Mouse (Mus musculus): Measurements from ENCODE around the gene Ap2b1. TPM values are rescaled to one million over a fixed set of nuclear protein-coding genes. Genes with fewer than 3 reads are reported as not detected.

Ap2b1 gene
- total RNA-seq, 4 experiments from 2014 or later, result 28.5 to 34.9 (median 32.6) TPM

DNA sequence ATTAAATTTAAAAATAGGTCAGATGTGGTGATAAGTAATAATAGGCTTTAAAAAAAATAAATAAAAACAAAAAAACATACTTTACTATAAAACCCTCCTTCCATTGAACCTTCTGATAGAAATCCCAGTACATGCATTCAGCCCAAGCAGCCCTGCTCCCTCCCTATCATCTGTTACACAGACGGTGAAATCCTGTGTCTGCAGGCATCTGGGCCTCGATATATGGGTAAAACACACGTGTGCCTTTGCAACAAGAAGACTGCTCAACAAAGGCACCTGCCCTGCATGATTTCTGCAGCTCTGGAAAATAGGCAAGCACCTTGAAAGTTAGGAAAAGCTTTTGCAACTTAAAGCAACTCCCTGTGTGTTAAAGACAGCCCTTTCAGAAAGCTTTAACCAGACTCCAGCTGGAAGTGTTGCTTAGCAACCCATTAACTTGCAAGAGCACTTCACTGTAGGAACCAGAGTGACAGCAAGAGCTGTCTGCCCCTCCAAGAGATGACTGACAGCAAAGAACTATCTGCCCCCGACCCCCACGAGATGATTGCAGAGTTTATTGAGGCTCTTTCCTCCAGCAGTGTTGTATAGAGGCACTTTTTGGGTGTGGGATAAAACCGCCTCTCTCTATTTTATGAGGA, 96.1 kb downstream of the Ap2b1 start:
- no peak for DNase-seq (ENCODE audit: low spot score in 2 of 2)

DNA sequence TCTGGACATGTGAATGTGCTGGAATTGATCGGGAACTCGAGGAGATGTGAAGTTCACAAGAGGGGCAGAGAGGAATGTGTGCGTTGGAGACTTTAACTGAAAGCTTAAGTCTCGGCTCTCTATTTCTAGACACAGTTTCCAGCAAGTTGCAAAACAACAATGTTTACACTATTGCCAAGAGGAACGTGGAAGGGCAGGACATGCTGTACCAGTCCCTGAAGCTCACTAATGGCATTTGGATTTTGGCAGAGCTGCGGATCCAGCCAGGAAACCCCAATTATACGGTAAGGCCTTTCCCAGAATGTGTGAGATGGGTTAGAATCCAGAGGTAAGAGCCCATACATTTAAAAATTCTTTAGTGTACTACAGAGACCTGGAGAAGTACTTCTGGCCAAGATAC, 98.8 kb downstream of the Ap2b1 start:
- DNase-seq (ENCODE audit: low spot score in 2 of 2), result no peak

DNA sequence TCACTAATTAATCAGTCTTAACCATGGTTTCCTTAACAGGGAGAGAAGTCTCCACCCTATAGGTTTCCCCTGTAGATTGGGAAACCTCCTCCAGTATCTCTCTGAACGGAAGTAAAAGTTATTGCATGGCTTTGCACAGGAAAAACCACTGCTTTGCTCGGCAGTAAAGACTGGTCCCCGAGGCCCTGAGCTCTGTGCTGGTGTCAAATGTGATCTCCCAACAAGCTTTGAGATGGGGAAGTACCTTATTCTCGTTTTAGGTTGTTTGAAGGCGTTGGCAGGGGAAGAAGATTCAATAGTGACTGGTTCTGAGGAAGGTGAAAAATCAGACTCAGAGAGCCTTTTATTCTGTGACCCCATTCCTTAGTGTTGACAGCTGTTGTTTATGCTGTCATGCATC, 99.9 kb downstream of the Ap2b1 start:
- DNase-seq (ENCODE audit: low spot score in 2 of 2), result no peak

GRCm38 (mm10) chr11:83403787-83404186, 105.0 kb downstream of the Ap2b1 start:
- DNase-seq (ENCODE audit: low spot score in 2 of 2), result no peak

GRCm38 (mm10) chr11:83406391-83406790, 107.6 kb downstream of the Ap2b1 start:
- no peak for DNase-seq (ENCODE audit: low spot score in 2 of 2)

GRCm38 (mm10) chr11:83408242-83408641, 109.4 kb downstream of the Ap2b1 start:
- DNase-seq (ENCODE audit: low spot score in 2 of 2), result no peak

- no peak for DNase-seq (ENCODE audit: low spot score in 2 of 2)
Measured at GRCm38 (mm10) chr11:83409087-83409754, 110.4 kb downstream of the Ap2b1 start, which contains the start of gene Rasl10b. Gene Rasl10b, plus strand, starts transcription at chr11:83409137.

GRCm38 (mm10) chr11:83409792-83410291, 111.0 kb downstream of the Ap2b1 start:
- DNase-seq (ENCODE audit: low spot score in 2 of 2), result no peak

DNA sequence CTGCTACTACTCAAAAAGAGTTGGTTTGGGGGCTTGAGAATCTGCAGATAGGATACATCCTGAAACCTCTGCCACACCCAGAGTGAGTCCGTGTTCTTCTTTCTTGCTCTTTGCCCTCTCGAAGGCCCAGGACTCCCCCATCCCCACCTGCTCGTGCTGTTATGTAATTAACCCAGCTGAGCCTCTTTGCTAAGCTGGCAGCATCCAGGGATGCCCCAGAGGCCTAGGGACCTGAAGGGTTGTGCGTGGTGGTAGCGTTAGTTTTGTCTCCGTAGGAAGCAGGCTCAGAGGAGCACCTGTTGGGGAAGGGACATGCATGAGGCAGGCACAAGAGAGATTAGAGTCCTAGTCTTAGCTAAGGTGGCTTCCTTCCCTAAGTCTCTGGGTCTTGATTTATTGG, 111.7 kb downstream of the Ap2b1 start:
- no peak for DNase-seq (ENCODE audit: low spot score in 2 of 2)

DNA sequence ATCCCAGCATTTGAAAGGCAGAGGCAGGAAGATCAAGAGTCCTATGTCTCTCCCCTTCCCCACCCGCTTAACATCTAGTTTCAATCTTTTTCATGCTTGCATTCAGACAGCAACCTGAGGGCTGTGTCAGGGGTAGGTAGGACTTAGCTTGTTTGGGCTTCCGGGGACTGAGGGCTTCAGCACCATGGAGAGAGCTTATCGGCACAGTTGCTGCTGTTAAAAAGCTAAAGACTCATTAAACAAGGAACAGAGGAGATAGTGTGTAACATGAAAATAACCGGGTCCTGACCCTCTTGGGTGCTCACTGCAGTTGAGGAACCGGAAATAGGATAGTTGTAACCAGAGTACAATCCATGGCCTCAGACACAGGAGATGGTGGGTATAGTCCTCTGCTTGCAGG, 118.3 kb downstream of the Ap2b1 start:
- no peak for DNase-seq (ENCODE audit: low spot score in 2 of 2)

DNA sequence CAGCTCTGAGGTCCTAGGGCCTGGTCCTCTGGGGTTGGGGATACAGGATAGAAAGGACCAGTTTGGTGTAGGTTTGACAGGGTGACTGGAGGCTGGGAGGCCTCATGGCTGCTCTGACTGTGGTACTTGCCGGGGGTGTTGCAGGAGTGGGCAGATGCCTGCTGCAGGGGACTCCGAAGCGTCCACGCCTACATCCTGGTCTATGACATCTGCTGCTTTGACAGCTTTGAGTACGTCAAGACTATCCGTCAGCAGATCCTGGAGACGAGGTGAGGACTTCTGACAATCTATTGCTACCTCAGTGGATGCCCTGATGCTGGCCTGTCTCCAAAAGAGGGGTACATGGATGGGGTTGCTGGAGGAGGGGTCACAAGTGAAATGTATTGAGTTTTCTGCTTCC, 118.9 kb downstream of the Ap2b1 start:
- no peak for DNase-seq (ENCODE audit: low spot score in 2 of 2)

- no peak for DNase-seq (ENCODE audit: low spot score in 2 of 2)
Measured at GRCm38 (mm10) chr11:83418566-83418965, 119.7 kb downstream of the Ap2b1 start.

GRCm38 (mm10) chr11:83420338-83420737, 121.5 kb downstream of the Ap2b1 start:
- no peak for DNase-seq (ENCODE audit: low spot score in 2 of 2)

- no peak for DNase-seq (ENCODE audit: low spot score in 2 of 2)
Measured at GRCm38 (mm10) chr11:83421305-83421704, 122.5 kb downstream of the Ap2b1 start.

- peak; percentile 35 to 39 for DNase-seq (ENCODE audit: low spot score in 2 of 2)
Measured at GRCm38 (mm10) chr11:83424681-83425080, 125.9 kb downstream of the Ap2b1 start.

DNA sequence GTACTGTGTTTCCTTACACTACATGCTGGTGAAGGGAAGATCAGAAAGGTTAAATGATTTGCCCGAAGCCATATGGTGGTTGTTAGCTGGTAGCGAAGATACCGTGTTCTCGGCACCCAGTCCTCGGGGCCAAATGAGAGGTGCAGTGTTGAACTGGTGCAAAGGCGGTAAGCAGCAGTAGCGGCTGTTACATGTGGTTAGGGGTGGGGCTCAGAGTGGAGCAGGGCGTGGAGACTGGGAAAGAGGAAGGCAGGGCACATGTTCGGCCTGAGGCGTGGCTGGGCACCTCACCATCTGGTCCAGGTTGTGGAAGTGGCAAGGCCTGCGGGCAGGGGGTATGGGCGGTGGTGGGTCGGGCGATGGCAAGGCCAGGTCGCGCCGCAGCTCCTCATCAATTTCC, 128.1 kb downstream of the Ap2b1 start:
- no peak for DNase-seq (ENCODE audit: low spot score in 2 of 2)

DNA sequence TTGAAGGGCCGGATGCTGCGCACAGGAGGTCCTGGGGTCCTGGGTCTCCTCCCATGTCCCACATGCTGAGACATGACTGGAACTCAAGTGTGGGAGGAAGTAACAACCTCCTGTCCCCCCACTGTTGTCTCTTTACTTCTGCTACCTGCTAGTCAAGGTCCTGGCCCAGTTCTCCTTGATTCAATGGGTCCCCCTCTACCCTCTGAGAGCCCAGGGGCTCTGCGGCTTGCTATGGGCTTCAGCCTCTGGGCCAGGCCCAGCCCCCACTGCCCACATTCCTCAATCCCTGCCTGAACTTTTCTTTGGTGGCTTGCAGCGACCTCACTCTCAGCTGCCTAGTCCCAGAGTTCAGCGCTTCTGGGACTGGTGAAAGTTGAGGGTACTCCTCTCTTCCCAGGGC, 130.5 kb downstream of the Ap2b1 start, which contains the start of gene Gas2l2:
Gene Gas2l2, minus strand, starts transcription at position 101 of the 400 bp plus-strand sequence.
- no peak for DNase-seq (ENCODE audit: low spot score in 2 of 2)

- no peak for DNase-seq (ENCODE audit: low spot score in 2 of 2)
Measured at GRCm38 (mm10) chr11:83432533-83432932, 133.7 kb downstream of the Ap2b1 start.

GRCm38 (mm10) chr11:83437377-83437776, 138.6 kb downstream of the Ap2b1 start, which contains the start of gene 1700020L24Rik:
Gene 1700020L24Rik, plus strand, starts transcription at chr11:83437677.
- no peak for DNase-seq (ENCODE audit: low spot score in 2 of 2)

DNA sequence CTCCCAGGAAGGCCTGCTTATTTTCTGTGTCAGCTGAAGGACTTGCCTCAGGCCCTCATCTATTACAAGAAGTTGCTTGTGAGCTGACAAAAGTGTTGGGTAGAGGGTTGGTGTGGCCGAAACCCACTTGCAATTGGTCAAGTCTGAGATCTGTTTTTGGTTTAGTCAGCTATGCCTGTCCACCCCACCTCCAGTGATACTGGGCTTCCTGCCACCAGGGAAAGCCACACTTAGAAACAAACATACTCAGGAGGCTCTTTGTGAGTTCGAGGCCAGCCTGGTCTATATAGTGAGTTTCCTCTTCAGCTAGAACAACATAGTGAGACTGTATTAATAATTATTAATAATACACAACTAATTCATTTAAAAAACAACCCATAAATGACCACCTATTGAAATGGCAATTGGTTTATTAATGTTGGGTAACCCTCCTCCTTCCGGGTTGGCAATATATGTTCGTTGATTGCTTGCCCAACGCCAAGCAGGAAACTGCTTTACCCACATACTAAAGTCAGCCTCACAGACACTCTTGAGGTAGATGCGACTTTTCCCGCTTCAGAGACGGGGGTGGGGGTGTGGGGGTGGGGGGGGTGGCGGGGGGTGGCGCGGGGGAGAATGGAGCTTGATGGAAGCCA, 140.7 kb downstream of the Ap2b1 start:
- DNase-seq (ENCODE audit: low spot score in 2 of 2), result no peak

- peak; percentile 69 to 76 for DNase-seq (ENCODE audit: low spot score in 2 of 2)
Measured at GRCm38 (mm10) chr11:83440081-83441064, 141.5 kb downstream of the Ap2b1 start.

Data from gastrocnemius, adult 8-10 months (tissue).